Mouse (Mus musculus) testis, adult 2 months (tissue): ENCODE results near the gene Pfn4.

Experiments used
- CTCF ChIP-seq: fragments of 200-500 bp; IDR thresholded peaks from 2 replicates; pipeline ENCODE4 v1.5.1; 2012; ENCODE audit warnings: low read depth, mild to moderate bottlenecking, inconsistent platforms, low read length, moderate library complexity; ENCODE audit not compliant: control insufficient read depth, insufficient read depth, insufficient replicate concordance
- POLR2A ChIP-seq: fragments of 200-500 bp; IDR thresholded peaks from 2 replicates; pipeline ENCODE4 v1.6.1; 2012; ENCODE audit warnings: low read depth, mild to moderate bottlenecking, inconsistent platforms, low read length, moderate library complexity; ENCODE audit not compliant: control insufficient read depth

- TF ChIP-seq POLR2A, result no peak
- TF ChIP-seq CTCF, result no peak
Observed at GRCm38 (mm10) chr12:4811036-4811435, 42.2 kb downstream of the Pfn4 start.
